Mouse (Mus musculus) hindbrain, embryonic 10.5 days (tissue): ENCODE data around the gene Fam19a1. TPM values are rescaled to one million over a fixed set of nuclear protein-coding genes. Genes with fewer than 3 reads are reported as not detected.
A peak's percentile ranks its signal among the peaks of the same experiment; 100 is the strongest.

Source experiments
- DNase-seq: peaks from one replicate; pipeline ENCODE4 v3.0.0-alpha.2; 2017; ENCODE audit warnings: low spot score
- H3K27ac ChIP-seq: fragments of 300-500 bp; sonication (generic); 2 replicates; pipeline ENCODE4 v1.5.1; 2016; ENCODE audit warnings: mild to moderate bottlenecking, moderate library complexity
- H3K27me3 ChIP-seq: fragments of 300-500 bp; sonication (generic); 2 replicates; pipeline ENCODE4 v1.6.1; 2016; ENCODE audit warnings: mild to moderate bottlenecking; ENCODE audit not compliant: poor library complexity, insufficient read depth, severe bottlenecking
- H3K36me3 ChIP-seq: fragments of 300-500 bp; sonication (generic); 2 replicates; pipeline ENCODE4 v1.6.1; 2016; ENCODE audit warnings: mild to moderate bottlenecking, moderate library complexity
- H3K4me1 ChIP-seq: fragments of 300-500 bp; sonication (generic); replicated peaks from 2 replicates; pipeline ENCODE4 v1.6.1; 2016; ENCODE audit warnings: mild to moderate bottlenecking
- H3K4me3 ChIP-seq: fragments of 300-500 bp; sonication (generic); 2 replicates; pipeline ENCODE4 v1.5.1; 2016; ENCODE audit warnings: mild to moderate bottlenecking, moderate library complexity
- H3K9me3 ChIP-seq: fragments of 300-500 bp; sonication (generic); 2 replicates; pipeline ENCODE4 v1.6.1; 2016; ENCODE audit warnings: mild to moderate bottlenecking, moderate library complexity
- WGBS: fragments of 180-500 bp; shearing (Covaris S2); methylation state at CpG from one replicate; pipeline ENCODE4 v1.1.7; 2016; 5-methylcytosine and 5-hydroxymethylcytosine counted together
- polyA plus RNA-seq: library from polyadenylated mRNA; unstranded; fragments of >200 nt; fragmentation: Nextera tagmentation; extraction: Ambion mirVana; gene quantifications from 2 replicates; pipeline ENCODE4 v1.2.1, GENCODE M21; 2016

The Fam19a1 gene
- polyA plus RNA-seq, 1 experiment from 2014 or later: 1.9 TPM

- Histone ChIP-seq H3K9me3 (no peaks in the 10 kb centered on the region), H3K4me1 (peaks cover 8% of the 10 kb centered on the region), H3K27me3 (no peaks in the 10 kb centered on the region), H3K27ac (no peak overlapping the region), H3K36me3 (no peaks in the 10 kb centered on the region), H3K4me3 (no peak overlapping the region)
- DNase-seq: no peak
- 84% methylated on average over 4 of the region's 4 CpGs for WGBS
Measured at GRCm38 (mm10) chr6:96418866-96419265, 305.9 kb downstream of the Fam19a1 start.

DNA sequence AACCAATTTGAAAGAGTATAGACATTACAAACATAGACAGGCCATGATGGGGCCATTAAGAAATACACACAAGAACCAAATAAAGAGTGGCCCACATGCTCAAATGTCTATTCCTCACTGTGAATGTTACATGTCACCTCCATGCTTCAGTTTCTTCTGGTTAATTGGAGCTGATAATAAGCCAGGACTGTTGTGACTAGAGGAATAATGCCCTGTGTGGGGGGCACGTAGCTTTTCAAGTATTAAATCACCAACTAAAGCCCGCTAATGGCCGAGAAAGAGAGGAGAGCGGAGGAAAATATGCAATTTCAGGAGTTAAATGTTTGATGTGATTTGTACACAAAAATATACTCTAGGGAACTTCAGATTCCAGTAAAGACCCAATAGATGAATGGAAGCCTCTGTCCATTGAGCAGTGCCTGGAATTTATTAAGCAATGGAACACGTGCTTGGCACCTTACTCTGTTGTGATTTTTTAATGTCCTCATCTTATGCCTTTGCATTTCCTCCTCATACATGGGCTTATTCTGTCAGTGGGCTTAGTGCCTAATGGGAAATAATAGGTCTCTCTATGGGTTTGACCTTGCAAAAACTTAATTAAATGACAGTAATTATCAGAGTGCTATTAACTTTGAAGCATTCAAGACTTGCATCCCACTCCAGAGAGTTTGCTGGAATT is 306.9 kb downstream of the Fam19a1 start:
- H3K36me3 ChIP-seq: no peaks in the 10 kb centered on the region
- 82% methylated on average over 5 of the region's 5 CpGs for whole genome bisulfite sequencing
- no peaks in the 10 kb centered on the region for H3K9me3 ChIP-seq
- no peaks in the 10 kb centered on the region for H3K27me3 ChIP-seq
- no peak for DNase-seq
- H3K4me3 ChIP-seq: no peak overlapping the region
- H3K27ac ChIP-seq: no peak overlapping the region
- peaks cover 12% of the 10 kb centered on the region for H3K4me1 ChIP-seq

GRCm38 (mm10) chr6:96420515-96420914 is 307.6 kb downstream of the Fam19a1 start:
- Histone ChIP-seq H3K4me3 (no peak overlapping the region), H3K27ac (no peak overlapping the region), H3K36me3 (no peaks in the 10 kb centered on the region), H3K9me3 (no peaks in the 10 kb centered on the region), H3K4me1 (peaks cover 12% of the 10 kb centered on the region), H3K27me3 (no peaks in the 10 kb centered on the region)
- DNase-seq: peak; percentile 29
- WGBS: 31% methylated on average over 2 of the region's 2 CpGs

- DNase-seq: no peak
- Histone ChIP-seq H3K27ac (no peak overlapping the region), H3K9me3 (no peaks in the 10 kb centered on the region), H3K4me3 (no peak overlapping the region), H3K4me1 (no peaks in the 10 kb centered on the region), H3K36me3 (no peaks in the 10 kb centered on the region), H3K27me3 (no peaks in the 10 kb centered on the region)
- WGBS: 69% methylated on average over 6 of the region's 6 CpGs
Measured at GRCm38 (mm10) chr6:96429390-96429789, 316.4 kb downstream of the Fam19a1 start.

- H3K4me1 ChIP-seq: no peaks in the 10 kb centered on the region
- no peak overlapping the region for H3K27ac ChIP-seq
- H3K9me3 ChIP-seq: no peaks in the 10 kb centered on the region
- whole genome bisulfite sequencing: 69% methylated on average over 3 of the region's 3 CpGs
- H3K27me3 ChIP-seq: no peaks in the 10 kb centered on the region
- H3K36me3 ChIP-seq: no peaks in the 10 kb centered on the region
- H3K4me3 ChIP-seq: no peak overlapping the region
- no peak for DNase-seq
Measured at GRCm38 (mm10) chr6:96432397-96432796, 319.4 kb downstream of the Fam19a1 start.

DNA sequence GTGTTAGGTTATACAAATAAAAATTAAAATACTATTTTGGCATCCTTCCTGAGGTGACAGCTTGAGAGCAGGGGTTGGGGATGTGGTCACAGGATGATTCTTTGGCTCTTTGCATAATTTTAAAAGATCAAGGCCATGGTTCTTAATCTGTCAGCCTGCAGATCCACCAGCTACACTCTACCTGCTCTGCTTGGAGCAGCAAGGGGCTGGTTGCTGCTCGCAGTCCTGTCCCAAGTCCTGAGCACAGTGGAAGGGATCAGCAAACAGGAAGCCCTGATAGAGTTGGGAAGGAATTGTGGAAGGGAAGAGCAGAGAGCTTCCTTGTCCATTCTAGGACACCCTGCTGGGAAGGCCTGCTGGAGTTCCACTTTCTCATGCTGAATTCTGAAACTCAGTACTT is 320.9 kb downstream of the Fam19a1 start:
- Histone ChIP-seq H3K4me1 (no peaks in the 10 kb centered on the region), H3K27ac (no peak overlapping the region), H3K9me3 (no peaks in the 10 kb centered on the region), H3K27me3 (no peaks in the 10 kb centered on the region), H3K36me3 (no peaks in the 10 kb centered on the region), H3K4me3 (no peak overlapping the region)
- WGBS: 85% methylated on average over 1 of the region's 1 CpGs
- no peak for DNase-seq

DNA sequence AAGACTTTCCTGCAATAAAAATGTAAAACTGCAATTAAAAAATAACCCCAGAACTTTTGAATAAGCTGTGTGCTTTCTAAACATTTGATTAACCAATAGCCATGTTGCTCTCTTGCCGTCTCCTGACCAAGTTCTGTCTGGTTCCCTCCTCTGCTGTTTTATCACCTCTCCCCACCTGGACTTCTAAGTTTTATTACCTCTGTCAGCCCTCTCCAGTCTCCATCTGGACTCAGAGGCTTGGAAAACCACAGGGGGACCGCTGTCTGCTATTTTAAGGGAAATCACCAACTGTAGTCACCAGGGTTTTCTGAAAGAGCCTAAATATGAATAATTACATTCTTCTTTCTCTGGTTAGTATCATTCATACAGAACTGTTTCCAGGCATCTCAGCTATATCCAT is 322.6 kb downstream of the Fam19a1 start:
- Histone ChIP-seq H3K9me3 (no peaks in the 10 kb centered on the region), H3K36me3 (no peaks in the 10 kb centered on the region), H3K27me3 (no peaks in the 10 kb centered on the region), H3K27ac (no peak overlapping the region), H3K4me3 (no peak overlapping the region), H3K4me1 (no peaks in the 10 kb centered on the region)
- DNase-seq: no peak
- WGBS: 88% methylated on average over 2 of the region's 2 CpGs

GRCm38 (mm10) chr6:96437814-96438213 is 324.9 kb downstream of the Fam19a1 start:
- no peak for DNase-seq
- no peaks in the 10 kb centered on the region for H3K9me3 ChIP-seq
- no peaks in the 10 kb centered on the region for H3K36me3 ChIP-seq
- H3K27me3 ChIP-seq: no peaks in the 10 kb centered on the region
- no peak overlapping the region for H3K4me3 ChIP-seq
- no peaks in the 10 kb centered on the region for H3K4me1 ChIP-seq
- H3K27ac ChIP-seq: no peak overlapping the region
- WGBS: 71% methylated on average over 3 of the region's 3 CpGs

GRCm38 (mm10) chr6:96439419-96439818 is 326.5 kb downstream of the Fam19a1 start:
- no peaks in the 10 kb centered on the region for H3K36me3 ChIP-seq
- DNase-seq: no peak
- 86% methylated on average over 2 of the region's 2 CpGs for WGBS

GRCm38 (mm10) chr6:96441971-96442370 is 329.0 kb downstream of the Fam19a1 start:
- Histone ChIP-seq H3K27ac (no peak overlapping the region), H3K27me3 (no peaks in the 10 kb centered on the region), H3K9me3 (no peaks in the 10 kb centered on the region), H3K36me3 (no peaks in the 10 kb centered on the region), H3K4me3 (no peak overlapping the region), H3K4me1 (no peaks in the 10 kb centered on the region)
- WGBS: 95% methylated on average over 3 of the region's 3 CpGs
- no peak for DNase-seq

More at GRCm38 (mm10) chr6:96439419-96439818, 326.5 kb downstream of the Fam19a1 start:
- Histone ChIP-seq H3K9me3 (no peaks in the 10 kb centered on the region), H3K4me3 (no peak overlapping the region), H3K4me1 (no peaks in the 10 kb centered on the region), H3K27me3 (no peaks in the 10 kb centered on the region), H3K27ac (no peak overlapping the region)

DNA sequence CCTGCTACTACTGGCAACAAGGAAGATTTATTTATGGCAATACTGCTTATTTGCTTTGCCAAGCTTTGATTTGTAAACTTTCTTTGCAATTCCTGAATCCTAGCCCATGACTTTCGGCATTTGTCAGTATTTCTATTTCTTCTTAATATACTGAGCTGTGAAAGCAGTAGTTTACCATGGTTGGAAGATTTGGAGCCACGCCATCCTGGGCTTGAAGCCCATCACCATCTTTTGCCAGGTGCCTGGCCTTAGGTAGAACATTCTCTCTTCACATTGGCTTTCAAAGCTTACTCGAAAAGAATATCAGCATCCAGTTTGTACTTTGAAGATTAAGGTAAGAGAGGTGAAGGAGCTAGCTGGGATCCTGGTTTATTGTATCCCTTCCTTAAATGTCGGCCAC is 334.5 kb downstream of the Fam19a1 start:
- Histone ChIP-seq H3K36me3 (no peaks in the 10 kb centered on the region), H3K4me3 (no peak overlapping the region), H3K4me1 (no peaks in the 10 kb centered on the region), H3K9me3 (no peaks in the 10 kb centered on the region), H3K27ac (no peak overlapping the region), H3K27me3 (no peaks in the 10 kb centered on the region)
- 91% methylated on average over 4 of the region's 4 CpGs for WGBS
- no peak for DNase-seq

GRCm38 (mm10) chr6:96456266-96456665 is 343.3 kb downstream of the Fam19a1 start:
- 82% methylated on average over 1 of the region's 1 CpGs for WGBS
- H3K36me3 ChIP-seq: no peaks in the 10 kb centered on the region
- H3K27me3 ChIP-seq: no peaks in the 10 kb centered on the region
- no peaks in the 10 kb centered on the region for H3K9me3 ChIP-seq
- no peak overlapping the region for H3K27ac ChIP-seq
- no peak for DNase-seq
- peaks cover 5% of the 10 kb centered on the region; the same call in 1 of the 2 replicates for H3K4me1 ChIP-seq
- H3K4me3 ChIP-seq: no peak overlapping the region

DNA sequence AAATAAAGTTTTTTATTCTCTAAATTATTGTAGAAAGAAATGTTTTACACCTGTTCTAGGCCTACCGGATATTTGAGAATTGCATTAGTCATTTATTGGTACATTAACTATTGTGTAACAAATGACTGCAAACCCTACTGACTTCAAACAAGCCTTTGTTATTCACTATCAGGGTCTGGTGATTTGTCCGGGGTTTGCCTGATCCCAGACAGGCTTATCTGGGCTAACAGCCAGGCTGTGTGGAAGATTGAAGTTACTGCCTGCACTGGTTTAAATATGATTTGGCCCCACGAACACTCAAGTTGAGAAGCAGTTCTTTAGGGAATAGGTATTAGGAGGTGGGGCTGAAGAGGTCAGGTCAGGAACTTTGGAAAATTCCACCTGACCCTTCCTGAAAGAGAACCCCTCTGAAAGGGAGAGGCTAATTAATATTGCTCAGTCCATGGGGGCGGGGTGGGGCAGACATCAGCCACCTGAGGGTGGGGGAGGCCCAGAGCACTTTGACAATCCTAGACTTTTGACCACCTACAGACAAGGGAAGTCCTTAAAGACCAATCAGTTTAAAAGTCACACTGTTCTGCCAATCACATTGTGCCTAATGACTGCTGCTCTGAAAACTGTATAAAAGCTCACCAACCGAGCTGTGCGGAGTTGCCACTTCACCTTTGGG is 344.8 kb downstream of the Fam19a1 start:
- 66% methylated on average over 6 of the region's 6 CpGs for WGBS
- H3K36me3 ChIP-seq: no peaks in the 10 kb centered on the region
- H3K9me3 ChIP-seq: no peaks in the 10 kb centered on the region
- H3K27ac ChIP-seq: no peak overlapping the region
- H3K4me1 ChIP-seq: peaks cover 5% of the 10 kb centered on the region; the same call in 1 of the 2 replicates
- no peaks in the 10 kb centered on the region for H3K27me3 ChIP-seq
- no peak overlapping the region for H3K4me3 ChIP-seq
- DNase-seq: no peak
